Comparison of ENCODE assay signal across 8 mouse cellular contexts in genomic region chr14:74643296-74643695, GRCm38 (mm10). TPM values are rescaled to one million over a fixed set of nuclear protein-coding genes. Genes with fewer than 3 reads are reported as not detected.
DNase-seq lines count a peak whose midpoint lies in the region; ATAC-seq and TF ChIP-seq lines count a peak whose summit lies in the region.

No protein-coding gene starts in this region.

- TF ChIP-seq POLR2A in liver, adult 2 months (IDR thresholded peaks at IDR 0.05; ENCODE audit: extremely low read depth, insufficient read depth, low read length) = no peak

- peak overlapping the region; percentile 32; the same call in 1 of the 2 replicates for H3K4me3 ChIP-seq in brown adipose tissue, adult 24 weeks (ENCODE audit: insufficient read depth, low read depth, low read length)
- peak overlapping the region; percentile 35 for H3K4me3 ChIP-seq in heart, embryonic 13.5 days
- no peak overlapping the region; the same call in 1 of the 2 replicates for H3K4me3 ChIP-seq in kidney, postnatal 0 days (replicated peaks; ENCODE audit: low read depth, low read length)
- no peak overlapping the region for H3K4me3 ChIP-seq in liver, adult 2 months (ENCODE audit: insufficient read depth, low read depth, low read length)

- peak; percentile 79 for ATAC-seq in erythroid progenitor cell, adult 5-6 weeks (replicated peaks; ENCODE audit: low FRiP score, poor library complexity, severe bottlenecking)
- no peak for ATAC-seq in heart, embryonic 13.5 days (ENCODE audit: extremely low read depth, insufficient number of reproducible peaks, low FRiP score, low TSS enrichment)
- ATAC-seq in kidney, postnatal 0 days (replicated peaks; ENCODE audit: low FRiP score, low read depth) = peak; percentile 45
- peak; percentile 77 for ATAC-seq in monocyte, adult 5-6 weeks (replicated peaks; ENCODE audit: insufficient number of reproducible peaks, low FRiP score, low TSS enrichment, poor library complexity, severe bottlenecking)

- peak overlapping the region; percentile 89 for H3K4me2 ChIP-seq in heart, embryonic 13.5 days
- peak overlapping the region; percentile 76 for H3K4me2 ChIP-seq in kidney, postnatal 0 days (ENCODE audit: low read length)

- DNase-seq in CD4-positive helper T cell, adult 2 months (ENCODE audit: low read depth, low spot score) = peak; percentile 56
- peak; percentile 84 for DNase-seq in kidney, postnatal 0 days (ENCODE audit: low spot score)
- DNase-seq in liver, adult 2 months (ENCODE audit: extremely low read depth, low read depth, low spot score) = peak; percentile 33
- peak; percentile 55 to 59 for DNase-seq in spleen, postnatal 36 days (ENCODE audit: low spot score in 2 of 2)

- H3K27me3 ChIP-seq in heart, embryonic 13.5 days (replicated peaks) = peaks cover 10% of the 10 kb centered on the region
- no peaks in the 10 kb centered on the region for H3K27me3 ChIP-seq in kidney, postnatal 0 days (ENCODE audit: insufficient read depth, low read length)
- H3K27me3 ChIP-seq in liver, adult 2 months (ENCODE audit: control insufficient read depth, insufficient read depth, low read length) = peaks cover 7% of the 10 kb centered on the region; the same call in 1 of the 2 replicates

- peaks cover 7% of the 10 kb centered on the region; the same call in 1 of the 2 replicates for H3K4me1 ChIP-seq in brown adipose tissue, adult 24 weeks (ENCODE audit: control insufficient read depth, insufficient read depth, insufficient read length, low read length)
- peaks cover 33% of the 10 kb centered on the region for H3K4me1 ChIP-seq in heart, embryonic 13.5 days
- no peaks in the 10 kb centered on the region for H3K4me1 ChIP-seq in kidney, postnatal 0 days (replicated peaks; ENCODE audit: insufficient read depth, low read length)
- peaks cover 2% of the 10 kb centered on the region; the same call in 1 of the 2 replicates for H3K4me1 ChIP-seq in liver, adult 2 months (ENCODE audit: control insufficient read depth, insufficient read depth, low read length)

- peak; percentile 89 for TF ChIP-seq CTCF in kidney, postnatal 0 days (IDR thresholded peaks at IDR 0.05; ENCODE audit: low read depth)
- peak; percentile 96 for TF ChIP-seq CTCF in liver, adult 2 months (IDR thresholded peaks at IDR 0.05; ENCODE audit: low read depth, low read length)

- 2% methylated on average over 4 of the region's 4 CpGs for WGBS in heart, embryonic 13.5 days
- WGBS in kidney, postnatal 0 days = under 1% methylated on average over 4 of the region's 4 CpGs
- WGBS in liver, adult 2 months = 0% methylated on average over 4 of the region's 4 CpGs

- peak overlapping the region; percentile 25; the same call in 1 of the 2 replicates for H3K9ac ChIP-seq in heart, embryonic 13.5 days
- H3K9ac ChIP-seq in kidney, postnatal 0 days (ENCODE audit: low read depth, low read length) = no peak overlapping the region
- H3K9ac ChIP-seq in liver, adult 2 months (ENCODE audit: low read depth, low read length) = no peak overlapping the region

- H3K27ac ChIP-seq in brown adipose tissue, adult 24 weeks (replicated peaks; ENCODE audit: low read depth, low read length) = no peak overlapping the region
- no peak overlapping the region for H3K27ac ChIP-seq in heart, embryonic 13.5 days (replicated peaks)
- H3K27ac ChIP-seq in kidney, postnatal 0 days = no peak overlapping the region
- H3K27ac ChIP-seq in liver, adult 2 months (replicated peaks; ENCODE audit: insufficient read depth, low read depth, low read length) = no peak overlapping the region

- H3K36me3 ChIP-seq in heart, embryonic 13.5 days = no peaks in the 10 kb centered on the region
- H3K36me3 ChIP-seq in kidney, postnatal 0 days (ENCODE audit: insufficient read depth, low read length) = no peaks in the 10 kb centered on the region
- no peaks in the 10 kb centered on the region for H3K36me3 ChIP-seq in liver, adult 2 months (ENCODE audit: control insufficient read depth, insufficient read depth, low read length)

- no peaks in the 10 kb centered on the region for H3K79me2 ChIP-seq in liver, adult 2 months (ENCODE audit: control insufficient read depth, insufficient read depth, low read length)

- H3K9me3 ChIP-seq in heart, embryonic 13.5 days = no peaks in the 10 kb centered on the region
- no peaks in the 10 kb centered on the region for H3K9me3 ChIP-seq in kidney, postnatal 0 days (replicated peaks; ENCODE audit: low read length)

RNA-seq across cellular contexts. Expression of gene Htr2a, which starts 2.7 kb away (rescaled TPM):
- not detected in 2 replicates for polyA plus RNA-seq in brown adipose tissue, adult 24 weeks (2012; ENCODE audit: insufficient read depth, insufficient read length, missing spikeins)
- 0.36 and 5.0 TPM in 2 replicates for total RNA-seq in erythroid progenitor cell, adult 5-6 weeks (2015; ENCODE audit: low replicate concordance)
- 0.51 TPM in 1 of 2 replicates, not detected in the other for total RNA-seq in erythroid progenitor cell, adult 5-6 weeks (2017; ENCODE audit: low replicate concordance)
- polyA plus RNA-seq in heart, embryonic 13.5 days (2015; fragmentation: Nextera tagmentation; extraction: Ambion mirVana) = 0.72 and 0.87 TPM in 2 replicates
- 0.26 and 0.32 TPM in 2 replicates for polyA plus RNA-seq in kidney, postnatal 0 days (2015; fragmentation: Nextera tagmentation; extraction: Ambion mirVana)
- under 0.01 and 0.07 TPM in 2 replicates for total RNA-seq in liver, adult 2 months (2014; rRNA removed)
- not detected in 2 replicates for polyA plus RNA-seq in liver, adult 2 months (2012; rRNA removed)
- total RNA-seq in monocyte, adult 5-6 weeks (2017) = 0.10 TPM in 1 of 3 replicates, not detected in the others

Comparison
In these comparisons a context has a peak if more than half of its experiments do, and no peak if none do; other contexts are left out.
1. DNase-seq: peak in every context shown above with its lines; median percentile 84 in kidney, postnatal 0 days; 57 in spleen, postnatal 36 days; 56 in CD4-positive helper T cell, adult 2 months; 33 in liver, adult 2 months.
2. H3K4me3 ChIP-seq: peak in brown adipose tissue, adult 24 weeks (single experiment) and heart, embryonic 13.5 days (single experiment); none in kidney, postnatal 0 days (single experiment) and liver, adult 2 months (single experiment).